ENCODE assay signal across 8 mouse cellular contexts in the genomic region with DNA sequence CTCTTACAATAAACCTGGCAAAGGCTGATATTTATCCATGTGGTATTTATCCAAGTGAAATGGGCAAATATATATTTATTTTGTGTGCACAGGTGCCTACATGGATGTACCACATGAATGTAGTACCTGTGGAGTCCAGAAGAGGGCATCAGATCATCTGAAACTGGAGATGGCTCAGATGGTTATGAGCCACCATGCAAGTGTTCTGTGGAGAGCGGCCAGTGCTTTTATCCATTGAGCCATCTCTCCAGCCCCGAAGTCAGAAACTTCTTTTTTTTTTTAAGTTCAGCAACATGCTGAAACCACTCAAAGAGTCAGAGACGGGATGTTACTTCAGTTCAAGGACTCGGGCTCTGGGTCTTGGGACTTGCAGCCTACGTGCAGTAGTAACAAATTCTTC. TPM values are rescaled to one million over a fixed set of nuclear protein-coding genes. Genes with fewer than 3 reads are reported as not detected.
DNase-seq lines count a peak whose midpoint lies in the region; ATAC-seq and TF ChIP-seq lines count a peak whose summit lies in the region.

No protein-coding gene starts in this region.

- H3K27ac ChIP-seq in midbrain, embryonic 11.5 days (ENCODE audit: low read depth, low read length) = no peak overlapping the region
- no peak overlapping the region for H3K27ac ChIP-seq in midbrain, embryonic 15.5 days
- H3K27ac ChIP-seq in bone marrow macrophage, adult 2 months (ENCODE audit: insufficient read depth, low read depth, low read length) = no peak overlapping the region
- no peak overlapping the region for H3K27ac ChIP-seq in liver, embryonic 13.5 days

- peak; percentile 31; the same call in 1 of the 2 replicates for TF ChIP-seq CTCF in bone marrow macrophage, adult 2 months (IDR thresholded peaks at IDR 0.05; ENCODE audit: low read depth, low read length)

- no peak for TF ChIP-seq POLR2A in bone marrow macrophage, adult 2 months (IDR thresholded peaks at IDR 0.05; ENCODE audit: borderline replicate concordance, low read depth, low read length)

- H3K9me3 ChIP-seq in midbrain, embryonic 11.5 days (ENCODE audit: control insufficient read depth, low read length) = no peaks in the 10 kb centered on the region
- H3K9me3 ChIP-seq in midbrain, embryonic 15.5 days = no peaks in the 10 kb centered on the region
- H3K9me3 ChIP-seq in liver, embryonic 13.5 days (replicated peaks) = no peaks in the 10 kb centered on the region

- no peaks in the 10 kb centered on the region for H3K27me3 ChIP-seq in midbrain, embryonic 11.5 days (ENCODE audit: control insufficient read depth, insufficient read depth, low read length)
- H3K27me3 ChIP-seq in midbrain, embryonic 15.5 days (replicated peaks) = no peaks in the 10 kb centered on the region
- H3K27me3 ChIP-seq in liver, embryonic 13.5 days = no peaks in the 10 kb centered on the region

- no peak overlapping the region for H3K9ac ChIP-seq in midbrain, embryonic 11.5 days (ENCODE audit: low read length)
- no peak overlapping the region for H3K9ac ChIP-seq in midbrain, embryonic 15.5 days
- H3K9ac ChIP-seq in liver, embryonic 13.5 days = no peak overlapping the region

- H3K4me3 ChIP-seq in midbrain, embryonic 11.5 days (ENCODE audit: low read depth, low read length) = no peak overlapping the region
- H3K4me3 ChIP-seq in midbrain, embryonic 15.5 days = no peak overlapping the region
- no peak overlapping the region for H3K4me3 ChIP-seq in bone marrow macrophage, adult 2 months (ENCODE audit: insufficient read depth, low read length)
- no peak overlapping the region for H3K4me3 ChIP-seq in liver, embryonic 13.5 days (replicated peaks)

- no peaks in the 10 kb centered on the region for H3K4me1 ChIP-seq in midbrain, embryonic 11.5 days (ENCODE audit: control insufficient read depth, insufficient read depth, low read length)
- H3K4me1 ChIP-seq in midbrain, embryonic 15.5 days = no peaks in the 10 kb centered on the region
- no peaks in the 10 kb centered on the region for H3K4me1 ChIP-seq in bone marrow macrophage, adult 2 months (ENCODE audit: control insufficient read depth, insufficient read depth, low read length)
- peaks cover 20% of the 10 kb centered on the region; the same call in 1 of the 2 replicates for H3K4me1 ChIP-seq in liver, embryonic 13.5 days (replicated peaks)

- 70% methylated on average over 5 of the region's 5 CpGs for WGBS in midbrain, embryonic 11.5 days
- WGBS in midbrain, embryonic 15.5 days = 63% methylated on average over 5 of the region's 5 CpGs
- 36% methylated on average over 5 of the region's 5 CpGs for WGBS in liver, embryonic 13.5 days (ENCODE audit: insufficient replicate concordance)

- H3K4me2 ChIP-seq in midbrain, embryonic 11.5 days = no peak overlapping the region
- H3K4me2 ChIP-seq in midbrain, embryonic 15.5 days = no peak overlapping the region
- no peak overlapping the region for H3K4me2 ChIP-seq in liver, embryonic 13.5 days

- no peak for ATAC-seq in midbrain, embryonic 11.5 days (ENCODE audit: low FRiP score)
- no peak for ATAC-seq in midbrain, embryonic 15.5 days (replicated peaks)
- peak; percentile 72 for ATAC-seq in liver, embryonic 13.5 days (ENCODE audit: low read depth)

- H3K36me3 ChIP-seq in midbrain, embryonic 11.5 days (ENCODE audit: control insufficient read depth, insufficient read depth, low read length) = no peaks in the 10 kb centered on the region
- H3K36me3 ChIP-seq in midbrain, embryonic 15.5 days (replicated peaks) = no peaks in the 10 kb centered on the region
- H3K36me3 ChIP-seq in liver, embryonic 13.5 days = no peaks in the 10 kb centered on the region

- DNase-seq in midbrain, embryonic 11.5 days (ENCODE audit: low spot score, missing footprints) = peak; percentile 90
- DNase-seq in fat pad, adult 2 months (ENCODE audit: extremely low read depth, low read depth, low spot score) = peak; percentile 21
- peak; percentile 76 for DNase-seq in kidney, adult 9 months
- peak; percentile 56 for DNase-seq in liver, embryonic 13.5 days
- peak; percentile 43 for DNase-seq in right cerebral cortex, adult 18-20 months
- peak; percentile 58 to 66 for DNase-seq in urinary bladder, postnatal 36 days (ENCODE audit: low spot score in 2 of 2)

RNA-seq across cellular contexts. Expression of a gene that starts 39.6 kb away (rescaled TPM):
- 0.12 TPM in 1 of 2 replicates, not detected in the other for polyA plus RNA-seq in midbrain, embryonic 11.5 days (2014; fragmentation: Nextera tagmentation; extraction: Ambion mirVana)
- 0.54 and 1.5 TPM in 2 replicates for polyA plus RNA-seq in midbrain, embryonic 15.5 days (2015; fragmentation: Nextera tagmentation; extraction: Ambion mirVana)
- polyA plus RNA-seq in bone marrow macrophage, adult 2 months (2012; ENCODE audit: insufficient read depth, insufficient read length, missing spikeins) = 0.20 and 0.40 TPM in 2 replicates
- 8.3 and 9.3 TPM in 2 replicates for polyA plus RNA-seq in liver, embryonic 13.5 days (2015; fragmentation: Nextera tagmentation; extraction: Ambion mirVana)

Comparison
In these comparisons a context has a peak if more than half of its experiments do, and no peak if none do; other contexts are left out.
1. DNase-seq: peak in every context shown above with its lines; median percentile 90 in midbrain, embryonic 11.5 days; 76 in kidney, adult 9 months; 62 in urinary bladder, postnatal 36 days; 56 in liver, embryonic 13.5 days; 43 in right cerebral cortex, adult 18-20 months; 21 in fat pad, adult 2 months.